Mouse (Mus musculus) erythroblast, embryonic 14.5 days (primary cell): ENCODE data around the gene Ccdc126. TPM values are rescaled to one million over a fixed set of nuclear protein-coding genes. Genes with fewer than 3 reads are reported as not detected.

Source experiments
- H3K27me3 ChIP-seq: 2 replicates; pipeline ENCODE4 v1.6.1; 2012; ENCODE audit warnings: inconsistent platforms; ENCODE audit not compliant: control insufficient read depth
- H3K36me3 ChIP-seq: 2 replicates; pipeline ENCODE4 v1.6.1; 2012; ENCODE audit warnings: mild to moderate bottlenecking, inconsistent platforms; ENCODE audit not compliant: control insufficient read depth
- H3K4me1 ChIP-seq: 2 replicates; pipeline ENCODE4 v1.6.1; 2012; ENCODE audit warnings: inconsistent platforms; ENCODE audit not compliant: control insufficient read depth
- H3K4me3 ChIP-seq: replicated peaks from 2 replicates; pipeline ENCODE3; 2012; ENCODE audit warnings: moderate library complexity, mild to moderate bottlenecking, inconsistent platforms
- H3K9me3 ChIP-seq: 2 replicates; pipeline ENCODE4 v1.6.1; 2012; ENCODE audit warnings: low read length, inconsistent platforms, mixed read lengths; ENCODE audit not compliant: control insufficient read depth
- GATA1 ChIP-seq: IDR thresholded peaks from 2 replicates; pipeline ENCODE4 v1.6.1; 2012; ENCODE audit warnings: low read length, inconsistent platforms, mixed read lengths
- TAL1 ChIP-seq: IDR thresholded peaks from 3 replicates; pipeline ENCODE4 v1.6.1; 2012; ENCODE audit warnings: low read length, inconsistent platforms, mixed read lengths
- polyA plus RNA-seq: library from polyadenylated mRNA; stranded (reverse); fragments of >175 nt; gene quantifications from 2 replicates; pipeline ENCODE4 v1.2.3, GENCODE M21; 2012

Gene Ccdc126
- polyA plus RNA-seq, 1 experiment: not detected

DNA sequence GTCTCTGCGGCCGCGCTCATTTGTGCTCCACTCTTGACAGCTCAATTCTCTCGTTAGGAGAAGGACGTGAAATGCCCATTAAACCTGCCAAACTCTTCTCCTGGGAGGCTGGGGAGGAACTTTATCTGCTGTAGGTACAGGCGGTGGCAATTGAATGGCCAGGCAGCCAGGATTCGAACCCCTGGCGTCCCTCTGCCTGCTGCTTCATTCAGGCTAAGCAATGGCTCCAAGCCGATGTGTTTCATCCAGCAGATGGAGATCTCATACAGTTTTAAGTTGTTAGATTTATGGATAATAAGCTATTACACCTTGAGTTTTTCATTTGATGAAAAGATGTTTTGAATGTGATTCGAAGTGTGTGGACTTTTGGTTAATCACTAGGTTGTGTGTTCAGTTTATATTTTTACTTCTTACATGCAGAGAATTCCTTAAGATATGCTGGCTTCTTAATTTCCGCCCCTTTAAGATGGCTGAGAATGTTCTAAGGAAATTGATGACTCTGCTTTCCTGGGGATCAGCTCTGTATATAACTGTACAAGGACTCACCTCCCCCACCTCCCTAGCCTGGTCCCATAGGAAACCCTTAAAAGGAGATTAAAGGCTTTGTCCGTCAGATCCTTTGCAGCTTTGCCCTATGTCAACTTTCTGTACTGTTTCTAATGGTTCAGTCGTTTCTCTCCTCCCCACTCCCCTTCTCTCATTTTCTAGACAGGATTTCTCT lies 681 bp downstream of the Ccdc126 start:
- Histone ChIP-seq H3K4me3 (peak overlapping the region; percentile 75), H3K9me3 (no peaks in the 10 kb centered on the region), H3K27me3 (peaks cover 2% of the 10 kb centered on the region; the same call in 1 of the 2 replicates), H3K36me3 (no peaks in the 10 kb centered on the region), H3K4me1 (peaks cover 23% of the 10 kb centered on the region)
- TF ChIP-seq TAL1 (no peak), GATA1 (no peak)

GRCm38 (mm10) chr6:49321341-49321740 lies 2.3 kb downstream of the Ccdc126 start:
- Histone ChIP-seq H3K27me3 (peaks cover 2% of the 10 kb centered on the region; the same call in 1 of the 2 replicates), H3K36me3 (no peaks in the 10 kb centered on the region), H3K9me3 (no peaks in the 10 kb centered on the region), H3K4me3 (no peak overlapping the region), H3K4me1 (peaks cover 23% of the 10 kb centered on the region)
- no peak for TF ChIP-seq GATA1
- TF ChIP-seq TAL1: no peak

- Histone ChIP-seq H3K4me1 (peaks cover 23% of the 10 kb centered on the region), H3K36me3 (no peaks in the 10 kb centered on the region), H3K9me3 (no peaks in the 10 kb centered on the region), H3K4me3 (no peak overlapping the region), H3K27me3 (peaks cover 2% of the 10 kb centered on the region; the same call in 1 of the 2 replicates)
- TF ChIP-seq TAL1 (no peak), GATA1 (no peak)
Observed at GRCm38 (mm10) chr6:49322056-49322455, 3.0 kb downstream of the Ccdc126 start.

DNA sequence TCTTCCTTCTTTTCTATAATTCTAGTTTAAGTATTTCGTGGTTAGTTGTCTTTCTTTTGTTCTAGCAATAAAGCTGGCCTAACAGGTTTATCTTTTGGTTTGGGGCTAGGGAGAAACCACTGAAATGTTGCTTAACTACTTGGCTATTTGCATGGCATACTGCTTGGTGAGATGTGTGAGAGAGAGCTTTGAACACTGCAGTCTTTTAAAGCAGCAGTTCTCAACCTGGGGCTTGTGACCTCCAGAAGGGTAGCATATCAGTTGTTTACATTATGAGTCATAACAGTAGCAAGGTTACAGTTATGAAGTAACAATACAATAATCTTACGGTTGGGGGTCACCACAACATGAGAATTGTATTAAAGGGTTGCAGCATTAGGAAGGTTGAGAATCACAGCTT lies 3.9 kb downstream of the Ccdc126 start:
- H3K27me3 ChIP-seq: peaks cover 2% of the 10 kb centered on the region; the same call in 1 of the 2 replicates
- H3K4me3 ChIP-seq: no peak overlapping the region
- H3K36me3 ChIP-seq: no peaks in the 10 kb centered on the region
- TF ChIP-seq GATA1: no peak
- TF ChIP-seq TAL1: no peak
- H3K4me1 ChIP-seq: peaks cover 23% of the 10 kb centered on the region
- H3K9me3 ChIP-seq: no peaks in the 10 kb centered on the region

GRCm38 (mm10) chr6:49324528-49324927 lies 5.5 kb downstream of the Ccdc126 start:
- no peaks in the 10 kb centered on the region for H3K9me3 ChIP-seq
- H3K4me3 ChIP-seq: no peak overlapping the region
- TF ChIP-seq TAL1: no peak
- no peak for TF ChIP-seq GATA1

DNA sequence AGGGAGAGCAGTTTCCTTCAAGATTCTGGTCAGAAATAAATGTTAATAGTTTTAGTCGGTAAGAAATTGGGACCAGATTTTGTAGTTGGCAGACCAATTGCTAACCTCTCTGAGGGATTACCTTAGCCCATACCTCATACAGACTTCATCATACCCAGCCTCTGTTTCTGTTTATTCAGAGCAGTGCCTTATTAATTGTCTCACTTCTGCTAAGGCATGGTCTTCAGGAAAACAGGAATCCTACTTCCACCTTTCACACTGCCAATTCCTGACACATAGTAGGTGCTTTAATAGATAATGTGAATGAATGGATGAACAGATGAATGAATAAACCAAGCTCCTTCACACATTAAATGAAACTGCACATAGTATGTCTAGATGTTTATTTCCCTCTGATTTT lies 6.2 kb downstream of the Ccdc126 start:
- no peaks in the 10 kb centered on the region for H3K27me3 ChIP-seq
- no peaks in the 10 kb centered on the region for H3K9me3 ChIP-seq
- no peaks in the 10 kb centered on the region for H3K36me3 ChIP-seq
- no peak for TF ChIP-seq TAL1
- no peak for TF ChIP-seq GATA1
- H3K4me3 ChIP-seq: no peak overlapping the region
- H3K4me1 ChIP-seq: peaks cover 8% of the 10 kb centered on the region

More at GRCm38 (mm10) chr6:49324528-49324927, 5.5 kb downstream of the Ccdc126 start:
- Histone ChIP-seq H3K36me3 (no peaks in the 10 kb centered on the region), H3K27me3 (peaks cover under 1% of the 10 kb centered on the region; the same call in 1 of the 2 replicates), H3K4me1 (peaks cover 16% of the 10 kb centered on the region)

- no peaks in the 10 kb centered on the region for H3K9me3 ChIP-seq
- H3K4me1 ChIP-seq: no peaks in the 10 kb centered on the region
- H3K4me3 ChIP-seq: no peak overlapping the region
- TF ChIP-seq TAL1 (no peak), GATA1 (no peak)
- H3K36me3 ChIP-seq: no peaks in the 10 kb centered on the region
- no peaks in the 10 kb centered on the region for H3K27me3 ChIP-seq
Observed at GRCm38 (mm10) chr6:49326846-49327245, 7.8 kb downstream of the Ccdc126 start.

DNA sequence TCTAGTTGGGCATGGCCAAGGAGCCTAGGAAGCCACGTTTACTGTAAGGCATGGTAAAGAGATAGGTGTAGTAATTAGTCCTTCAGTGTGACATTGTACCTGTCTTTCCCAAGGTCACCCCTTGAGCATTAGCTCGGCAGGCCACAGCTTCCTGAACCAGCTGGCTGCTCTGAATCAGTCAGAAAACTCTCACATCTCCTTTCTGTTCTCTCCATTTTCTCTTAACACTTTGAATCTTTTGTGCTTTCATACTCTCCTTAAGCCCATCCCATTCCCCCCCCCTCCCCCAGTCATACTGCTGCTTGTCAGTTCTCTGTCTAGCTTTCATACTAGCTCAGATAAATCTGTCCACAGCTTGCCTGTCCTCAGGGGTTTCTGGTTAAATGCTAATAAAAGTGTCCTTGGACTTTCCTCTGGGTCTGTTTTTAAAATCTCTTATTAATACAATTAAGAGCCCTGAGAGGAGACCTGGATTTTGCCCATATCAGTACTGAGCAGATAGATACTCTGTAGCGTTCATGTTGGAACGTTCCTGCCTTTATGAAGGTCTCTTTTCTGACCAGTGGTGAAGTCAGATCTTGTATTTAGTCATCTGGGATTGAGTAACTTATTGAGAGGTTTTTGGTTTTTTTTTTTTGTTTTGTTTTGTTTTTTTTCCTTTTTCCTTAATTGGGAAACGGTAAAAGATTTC lies 12.4 kb downstream of the Ccdc126 start:
- no peaks in the 10 kb centered on the region for H3K9me3 ChIP-seq
- TF ChIP-seq GATA1 (no peak), TAL1 (no peak)
- no peaks in the 10 kb centered on the region for H3K4me1 ChIP-seq
- H3K4me3 ChIP-seq: no peak overlapping the region
- H3K27me3 ChIP-seq: no peaks in the 10 kb centered on the region
- no peaks in the 10 kb centered on the region; the same call in 1 of the 2 replicates for H3K36me3 ChIP-seq

DNA sequence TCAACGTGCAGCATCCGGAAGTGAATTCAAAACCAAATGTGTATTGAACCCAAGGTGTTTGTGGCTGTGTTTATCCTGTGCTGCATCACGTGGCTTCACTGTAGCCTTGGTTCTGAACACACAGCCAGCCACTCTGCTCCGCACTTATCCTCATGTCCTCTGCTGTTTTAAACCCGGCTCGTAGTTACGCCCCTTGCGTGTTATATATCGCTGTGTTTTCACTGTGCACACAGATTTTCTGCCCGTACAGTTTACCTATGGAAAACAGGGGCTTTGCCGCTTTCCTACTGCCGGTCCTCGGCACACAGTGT lies 12.9 kb downstream of the Ccdc126 start:
- no peaks in the 10 kb centered on the region; the same call in 1 of the 2 replicates for H3K36me3 ChIP-seq
- no peak overlapping the region for H3K4me3 ChIP-seq
- no peaks in the 10 kb centered on the region for H3K4me1 ChIP-seq
- TF ChIP-seq TAL1 (no peak), GATA1 (no peak)
- no peaks in the 10 kb centered on the region for H3K27me3 ChIP-seq
- H3K9me3 ChIP-seq: no peaks in the 10 kb centered on the region
